ENCODE assay signal across 18 mouse cellular contexts in the genomic region with DNA sequence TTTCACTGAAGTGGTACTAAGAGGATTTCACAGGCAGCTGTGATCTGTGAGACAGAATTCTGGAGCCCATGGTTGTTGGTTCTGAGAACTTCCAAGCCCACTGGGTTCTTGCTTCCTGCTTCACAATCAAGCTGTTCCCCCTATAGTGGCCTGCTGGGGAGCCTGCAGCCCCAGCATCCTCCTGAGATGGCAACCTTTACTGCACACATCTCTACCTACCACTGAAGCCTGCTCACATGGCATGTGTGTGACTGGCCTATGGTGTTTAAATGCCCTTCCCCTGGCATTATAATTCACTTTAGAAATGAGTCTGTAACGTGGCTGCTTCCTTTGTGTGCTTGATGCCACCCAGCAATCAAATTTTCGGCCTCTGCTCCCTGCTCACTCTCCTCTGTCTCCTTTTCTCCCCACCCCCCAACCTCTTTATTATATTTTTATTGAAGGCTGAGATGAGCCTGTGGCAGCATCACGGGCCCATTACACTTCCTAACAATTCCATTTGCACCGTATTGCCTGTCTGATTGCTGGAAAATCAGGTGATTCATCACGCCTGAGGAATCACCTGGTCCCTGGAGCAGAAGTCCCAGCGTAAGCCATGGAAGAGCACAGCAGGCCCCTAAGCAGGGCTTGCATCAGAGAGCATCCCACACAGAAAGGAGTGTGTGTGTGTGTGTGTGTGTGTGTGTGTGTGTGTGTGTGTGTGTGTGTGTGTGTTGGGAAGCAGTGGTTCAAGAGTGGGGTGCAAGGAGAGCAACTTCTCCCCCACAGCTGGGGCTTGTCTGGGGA.
DNase-seq lines count a peak whose midpoint lies in the region; ATAC-seq and TF ChIP-seq lines count a peak whose summit lies in the region.
"Had no signal": no experiment of that assay in that cellular context is flagged by ENCODE, and none has a peak within 500 bp of the region (broad histone marks: within the 10 kb centered on the region; RNA-seq: fewer than 3 reads in every experiment).

No protein-coding gene starts in this region.

- peak; percentile 48 for DNase-seq in heart, adult 11 months
- DNase-seq in heart, postnatal 36 days, result no peak
- DNase-seq in forebrain, postnatal 0 days, result no peak
- no peak for DNase-seq in cerebellum, postnatal 14 days
- DNase-seq in layer of hippocampus, postnatal 14 days (ENCODE audit: low spot score in 2 of 2), result no peak
- no peak for DNase-seq in Muller cell, postnatal 12 days (ENCODE audit: inconsistent ontology term)
- DNase-seq: cerebellum, adult 9-11 months; gastrocnemius, postnatal 14 days; lung, postnatal 10 days; thymus, postnatal 25 days had no signal

- no peak overlapping the region for H3K9ac ChIP-seq in forebrain, postnatal 0 days
- no peak overlapping the region for H3K9ac ChIP-seq in hindbrain, embryonic 16.5 days (ENCODE audit: low read depth, low read length)
- H3K9ac ChIP-seq in neural tube, embryonic 12.5 days, result no peak overlapping the region
- H3K9ac ChIP-seq: embryonic facial prominence, embryonic 15.5 days; intestine, embryonic 15.5 days; kidney, embryonic 15.5 days; liver, embryonic 15.5 days had no signal

- H3K4me2 ChIP-seq in forebrain, postnatal 0 days (ENCODE audit: low read depth), result no peak overlapping the region
- no peak overlapping the region for H3K4me2 ChIP-seq in hindbrain, embryonic 16.5 days (ENCODE audit: low read length)
- no peak overlapping the region for H3K4me2 ChIP-seq in neural tube, embryonic 12.5 days (replicated peaks)
- H3K4me2 ChIP-seq: embryonic facial prominence, embryonic 15.5 days; intestine, embryonic 15.5 days; kidney, embryonic 15.5 days; liver, embryonic 15.5 days had no signal

- peak overlapping the region; percentile 50; the same call in 1 of the 2 replicates for H3K27ac ChIP-seq in forebrain, postnatal 0 days (ENCODE audit: low read depth, low read length)
- H3K27ac ChIP-seq in hindbrain, embryonic 16.5 days (ENCODE audit: low read depth, low read length), result peak overlapping the region; percentile 29; the same call in 1 of the 2 replicates
- H3K27ac ChIP-seq in neural tube, embryonic 12.5 days, result peak overlapping the region; percentile 27; the same call in 1 of the 2 replicates
- H3K27ac ChIP-seq: embryonic facial prominence, embryonic 15.5 days; intestine, embryonic 15.5 days; kidney, embryonic 15.5 days; liver, embryonic 15.5 days had no signal

- intact Hi-C loops in heart, postnatal 36 days (cut with DNase I), result no loop called here

- no peaks in the 10 kb centered on the region for H3K27me3 ChIP-seq in forebrain, postnatal 0 days (ENCODE audit: insufficient read depth, low read length)
- no peaks in the 10 kb centered on the region for H3K27me3 ChIP-seq in hindbrain, embryonic 16.5 days (replicated peaks; ENCODE audit: control insufficient read depth, insufficient read depth, low read length)
- no peaks in the 10 kb centered on the region for H3K27me3 ChIP-seq in neural tube, embryonic 12.5 days (replicated peaks)
- H3K27me3 ChIP-seq: embryonic facial prominence, embryonic 15.5 days; intestine, embryonic 15.5 days; kidney, embryonic 15.5 days; liver, embryonic 15.5 days; Patski had no signal

- no peaks in the 10 kb centered on the region for H3K9me3 ChIP-seq in forebrain, postnatal 0 days (ENCODE audit: low read length)
- no peaks in the 10 kb centered on the region for H3K9me3 ChIP-seq in hindbrain, embryonic 16.5 days (ENCODE audit: control insufficient read depth, low read length)
- no peaks in the 10 kb centered on the region for H3K9me3 ChIP-seq in neural tube, embryonic 12.5 days
- H3K9me3 ChIP-seq: embryonic facial prominence, embryonic 15.5 days; intestine, embryonic 15.5 days; kidney, embryonic 15.5 days; liver, embryonic 15.5 days had no signal

- no peak for TF ChIP-seq CTCF in forebrain, postnatal 0 days (IDR thresholded peaks at IDR 0.05; ENCODE audit: low read depth)

- peak; percentile 60 for ATAC-seq in forebrain, postnatal 0 days
- ATAC-seq in hindbrain, embryonic 16.5 days, result peak; percentile 61
- peak; percentile 67 for ATAC-seq in neural tube, embryonic 12.5 days (ENCODE audit: low FRiP score, low read depth)
- ATAC-seq: intestine, embryonic 15.5 days; Patski had no signal

- H3K4me1 ChIP-seq in forebrain, postnatal 0 days (ENCODE audit: insufficient read depth), result no peaks in the 10 kb centered on the region; the same call in 1 of the 2 replicates
- H3K4me1 ChIP-seq in hindbrain, embryonic 16.5 days (ENCODE audit: control insufficient read depth, insufficient read depth, low read depth, low read length), result no peaks in the 10 kb centered on the region; the same call in 1 of the 2 replicates
- peaks cover 5% of the 10 kb centered on the region; the same call in 1 of the 2 replicates for H3K4me1 ChIP-seq in neural tube, embryonic 12.5 days
- H3K4me1 ChIP-seq: embryonic facial prominence, embryonic 15.5 days; intestine, embryonic 15.5 days; kidney, embryonic 15.5 days; liver, embryonic 15.5 days had no signal

- H3K36me3 ChIP-seq in forebrain, postnatal 0 days (ENCODE audit: insufficient read depth), result no peaks in the 10 kb centered on the region
- no peaks in the 10 kb centered on the region for H3K36me3 ChIP-seq in hindbrain, embryonic 16.5 days (ENCODE audit: control insufficient read depth, insufficient read depth, low read length)
- no peaks in the 10 kb centered on the region for H3K36me3 ChIP-seq in neural tube, embryonic 12.5 days
- H3K36me3 ChIP-seq: embryonic facial prominence, embryonic 15.5 days; intestine, embryonic 15.5 days; kidney, embryonic 15.5 days; liver, embryonic 15.5 days had no signal

- no peak overlapping the region for H3K4me3 ChIP-seq in forebrain, postnatal 0 days (ENCODE audit: low read depth, low read length)
- no peak overlapping the region for H3K4me3 ChIP-seq in hindbrain, embryonic 16.5 days (ENCODE audit: low read length)
- no peak overlapping the region for H3K4me3 ChIP-seq in neural tube, embryonic 12.5 days
- H3K4me3 ChIP-seq: embryonic facial prominence, embryonic 15.5 days; intestine, embryonic 15.5 days; kidney, embryonic 15.5 days; liver, embryonic 15.5 days; myocyte had no signal

- WGBS in forebrain, postnatal 0 days, result 54% methylated on average over 6 of the region's 6 CpGs
- 37% methylated on average over 6 of the region's 6 CpGs for WGBS in hindbrain, embryonic 16.5 days
- WGBS in neural tube, embryonic 12.5 days, result 47% methylated on average over 6 of the region's 6 CpGs
